Mouse (Mus musculus): ENCODE measurements around the gene Klrb1c. TPM values are rescaled to one million over a fixed set of nuclear protein-coding genes. Genes with fewer than 3 reads are reported as not detected.
"Not testable (repeated sequence)": the region's sequence is repeated elsewhere in the genome, so short reads cannot be mapped to it uniquely, and the experiment has no call there.

The Klrb1c gene
- polyA plus RNA-seq, 1 experiment from 2014 or later, result 0.39 TPM

DNA sequence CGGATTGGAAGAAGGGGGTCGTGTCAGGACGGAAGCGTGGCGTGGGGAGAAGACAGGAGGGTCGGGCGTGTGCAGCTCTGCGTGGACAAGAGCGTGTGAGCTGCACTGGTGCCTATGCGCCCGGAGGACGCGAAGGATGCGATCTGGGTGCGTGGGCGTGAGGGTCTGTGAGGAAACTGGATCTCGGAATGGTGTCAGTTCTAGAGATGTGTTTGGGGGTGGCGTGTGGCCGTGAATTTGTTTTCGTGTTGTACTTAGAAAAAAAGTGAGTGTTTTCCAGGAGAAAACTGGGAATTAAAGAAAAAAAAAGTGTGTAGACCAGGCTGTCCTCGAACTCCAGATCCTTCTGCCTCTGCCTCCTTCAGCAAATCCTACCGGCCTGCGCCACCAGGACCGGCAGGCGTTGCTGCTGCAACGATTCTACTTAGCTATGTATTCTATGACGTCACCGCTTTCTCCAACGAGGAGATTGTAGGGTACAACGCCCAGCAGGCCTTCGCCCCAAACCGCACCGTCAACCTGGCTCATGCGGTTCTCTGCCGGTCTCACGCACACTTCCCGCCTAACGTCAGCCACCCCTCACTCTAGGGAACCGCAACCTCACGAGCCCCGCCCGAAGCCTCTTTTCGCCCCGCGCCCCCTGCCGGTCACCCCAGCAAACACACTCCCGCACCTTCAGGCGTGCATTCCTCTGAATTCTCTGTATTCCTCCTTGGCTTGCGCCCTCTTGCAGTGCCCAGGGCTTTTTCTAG lies 10.3 kb upstream of the Klrb1c start:
- not testable (repeated sequence) for H3K27me3 ChIP-seq (ENCODE audit: control insufficient read depth, insufficient read depth, low read length); H3K9me3 ChIP-seq (replicated peaks; ENCODE audit: control insufficient read depth, low read length); H3K36me3 ChIP-seq (ENCODE audit: control insufficient read depth, insufficient read depth); H3K4me1 ChIP-seq (ENCODE audit: control insufficient read depth, insufficient read depth, low read length)
- H3K27ac ChIP-seq (ENCODE audit: low read length), result peak overlapping the region; percentile 87
- peak overlapping the region; percentile 80 for H3K9ac ChIP-seq (ENCODE audit: low read length)
- WGBS, result under 1% methylated on average over 49 of the region's 49 CpGs
- H3K4me3 ChIP-seq (ENCODE audit: low read length), result peak overlapping the region; percentile 74
- peak; percentile 54 for ATAC-seq (replicated peaks; ENCODE audit: extremely low read depth, insufficient read depth, low FRiP score)
- peak overlapping the region; percentile 66 for H3K4me2 ChIP-seq (ENCODE audit: low read depth, low read length)

DNA sequence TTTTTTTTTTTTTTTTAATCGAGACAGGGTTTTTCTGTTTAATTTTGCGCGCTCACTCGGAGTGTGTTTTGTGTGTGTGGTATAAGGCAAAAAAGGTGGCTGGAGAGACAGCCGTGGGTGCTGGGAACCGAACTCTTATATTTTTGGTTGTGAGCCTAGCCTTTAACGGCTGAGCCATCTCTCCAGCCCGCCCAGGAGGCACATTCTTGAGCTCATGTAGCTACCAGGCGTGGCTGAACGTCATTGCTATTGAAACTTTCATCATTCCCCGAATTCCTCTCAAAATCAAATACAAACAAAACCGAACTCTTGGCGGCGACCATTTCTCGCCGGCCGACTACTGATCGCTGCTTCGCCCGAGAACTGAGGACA lies 9.7 kb upstream of the Klrb1c start:
- not testable (repeated sequence) for H3K36me3 ChIP-seq (ENCODE audit: control insufficient read depth, insufficient read depth); H3K9me3 ChIP-seq (replicated peaks; ENCODE audit: control insufficient read depth, low read length); H3K4me1 ChIP-seq (ENCODE audit: control insufficient read depth, insufficient read depth, low read length); H3K27me3 ChIP-seq (ENCODE audit: control insufficient read depth, insufficient read depth, low read length)
- Histone ChIP-seq H3K4me3 (ENCODE audit: low read length) (peak overlapping the region; percentile 74), H3K9ac (ENCODE audit: low read length) (peak overlapping the region; percentile 80), H3K4me2 (ENCODE audit: low read depth, low read length) (peak overlapping the region; percentile 59), H3K27ac (ENCODE audit: low read length) (peak overlapping the region; percentile 87)
- WGBS, result under 1% methylated on average over 20 of the region's 20 CpGs
- peak; percentile 39 for ATAC-seq (replicated peaks; ENCODE audit: extremely low read depth, insufficient read depth, low FRiP score)

- H3K27me3 ChIP-seq (ENCODE audit: control insufficient read depth, insufficient read depth, low read length), result no peaks in the 10 kb centered on the region
- H3K27ac ChIP-seq (ENCODE audit: low read length), result peak overlapping the region; percentile 3; the same call in 1 of the 2 replicates
- H3K36me3 ChIP-seq (ENCODE audit: control insufficient read depth, insufficient read depth), result no peaks in the 10 kb centered on the region
- WGBS, result 18% methylated on average over 15 of the region's 15 CpGs
- no peaks in the 10 kb centered on the region for H3K9me3 ChIP-seq (replicated peaks; ENCODE audit: control insufficient read depth, low read length)
- H3K4me3 ChIP-seq (ENCODE audit: low read length), result peak overlapping the region; percentile 74
- no peak for ATAC-seq (replicated peaks; ENCODE audit: extremely low read depth, insufficient read depth, low FRiP score)
- peaks cover 9% of the 10 kb centered on the region for H3K4me1 ChIP-seq (ENCODE audit: control insufficient read depth, insufficient read depth, low read length)
- peak overlapping the region; percentile 52 for H3K9ac ChIP-seq (ENCODE audit: low read length)
- H3K4me2 ChIP-seq (ENCODE audit: low read depth, low read length), result peak overlapping the region; percentile 59
These were observed 9.1 kb upstream of the Klrb1c start for GRCm38 (mm10) chr6:128797936-128798771.

- Histone ChIP-seq H3K9me3 (replicated peaks; ENCODE audit: control insufficient read depth, low read length) (no peaks in the 10 kb centered on the region), H3K36me3 (ENCODE audit: control insufficient read depth, insufficient read depth) (no peaks in the 10 kb centered on the region), H3K27me3 (ENCODE audit: control insufficient read depth, insufficient read depth, low read length) (no peaks in the 10 kb centered on the region), H3K4me3 (ENCODE audit: low read length) (no peak overlapping the region), H3K9ac (ENCODE audit: low read length) (no peak overlapping the region), H3K27ac (ENCODE audit: low read length) (no peak overlapping the region), H3K4me2 (ENCODE audit: low read depth, low read length) (peak overlapping the region; percentile 59; the same call in 1 of the 2 replicates), H3K4me1 (ENCODE audit: control insufficient read depth, insufficient read depth, low read length) (peaks cover 9% of the 10 kb centered on the region)
- ATAC-seq (replicated peaks; ENCODE audit: extremely low read depth, insufficient read depth, low FRiP score), result no peak
- WGBS, result 72% methylated on average over 12 of the region's 12 CpGs
These were observed 8.3 kb upstream of the Klrb1c start for GRCm38 (mm10) chr6:128797185-128797905.

- H3K27ac ChIP-seq (ENCODE audit: low read length), result peak overlapping the region; percentile 28; the same call in 1 of the 2 replicates
- no peaks in the 10 kb centered on the region for H3K27me3 ChIP-seq (ENCODE audit: control insufficient read depth, insufficient read depth, low read length)
- ATAC-seq (replicated peaks; ENCODE audit: extremely low read depth, insufficient read depth, low FRiP score), result no peak
- H3K36me3 ChIP-seq (ENCODE audit: control insufficient read depth, insufficient read depth), result no peaks in the 10 kb centered on the region
- no peak overlapping the region for H3K9ac ChIP-seq (ENCODE audit: low read length)
- H3K4me3 ChIP-seq (ENCODE audit: low read length), result no peak overlapping the region
- 68% methylated on average over 8 of the region's 8 CpGs for WGBS
- H3K9me3 ChIP-seq (replicated peaks; ENCODE audit: control insufficient read depth, low read length), result no peaks in the 10 kb centered on the region
- no peak overlapping the region for H3K4me2 ChIP-seq (ENCODE audit: low read depth, low read length)
- H3K4me1 ChIP-seq (ENCODE audit: control insufficient read depth, insufficient read depth, low read length), result peaks cover 9% of the 10 kb centered on the region
These were observed 7.4 kb upstream of the Klrb1c start for GRCm38 (mm10) chr6:128796321-128796955.

DNA sequence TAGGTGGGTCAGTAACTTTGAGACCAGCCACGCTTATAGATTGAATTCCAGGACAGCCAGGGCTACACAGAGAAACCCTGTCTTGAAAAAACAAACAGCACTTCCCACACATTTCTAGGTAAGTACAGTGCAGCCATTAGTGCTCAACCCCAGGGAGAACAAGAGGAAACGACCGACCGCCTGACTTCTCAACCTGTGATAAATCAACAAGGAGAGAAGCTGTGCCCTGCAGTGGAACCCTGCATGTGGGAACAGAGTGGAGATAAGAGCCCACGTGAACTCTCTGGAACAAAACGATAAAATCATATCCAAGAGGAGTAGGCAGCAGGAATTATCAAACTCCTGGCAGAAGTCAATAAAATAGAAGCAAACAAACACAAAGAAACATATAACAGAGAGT lies 4.7 kb upstream of the Klrb1c start:
- H3K36me3 ChIP-seq (ENCODE audit: control insufficient read depth, insufficient read depth), result no peaks in the 10 kb centered on the region
- H3K27ac ChIP-seq (ENCODE audit: low read length), result no peak overlapping the region
- no peak overlapping the region for H3K4me2 ChIP-seq (ENCODE audit: low read depth, low read length)
- H3K9ac ChIP-seq (ENCODE audit: low read length), result no peak overlapping the region
- H3K4me1 ChIP-seq (ENCODE audit: control insufficient read depth, insufficient read depth, low read length), result peaks cover 6% of the 10 kb centered on the region
- ATAC-seq (replicated peaks; ENCODE audit: extremely low read depth, insufficient read depth, low FRiP score), result no peak
- H3K4me3 ChIP-seq (ENCODE audit: low read length), result no peak overlapping the region
- H3K27me3 ChIP-seq (ENCODE audit: control insufficient read depth, insufficient read depth, low read length), result no peaks in the 10 kb centered on the region
- H3K9me3 ChIP-seq (replicated peaks; ENCODE audit: control insufficient read depth, low read length), result no peaks in the 10 kb centered on the region
- 15% methylated on average over 6 of the region's 6 CpGs for WGBS

DNA sequence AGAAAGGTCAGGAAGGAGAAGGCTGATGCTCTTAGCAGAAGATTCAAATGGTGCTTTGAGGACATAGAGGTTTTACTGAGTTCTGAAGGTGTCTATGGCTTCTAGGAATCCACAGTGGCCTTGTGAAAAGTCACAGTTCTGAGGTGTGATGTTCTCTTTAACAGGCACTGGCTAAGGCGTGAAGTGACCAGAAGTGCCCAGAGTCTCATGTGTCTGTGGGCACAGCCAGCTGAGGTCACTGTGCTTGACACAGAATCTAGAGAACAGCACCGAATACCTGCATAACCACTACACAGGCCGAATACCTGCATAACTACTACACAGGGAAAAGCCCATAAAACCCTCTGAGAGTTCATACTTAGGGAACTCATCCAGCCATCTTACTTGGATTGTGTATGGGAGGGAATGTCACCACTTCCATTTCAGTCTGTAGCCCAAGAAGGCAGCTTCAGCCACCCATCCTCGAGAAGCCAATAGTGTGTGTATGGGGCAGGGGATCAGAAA lies 1.5 kb upstream of the Klrb1c start:
- WGBS, result 81% methylated on average over 4 of the region's 4 CpGs
- H3K27me3 ChIP-seq (ENCODE audit: control insufficient read depth, insufficient read depth, low read length); H3K4me1 ChIP-seq (ENCODE audit: control insufficient read depth, insufficient read depth, low read length); H3K4me2 ChIP-seq (ENCODE audit: low read depth, low read length); H3K9me3 ChIP-seq (replicated peaks; ENCODE audit: control insufficient read depth, low read length); H3K9ac ChIP-seq (ENCODE audit: low read length); ATAC-seq (replicated peaks; ENCODE audit: extremely low read depth, insufficient read depth, low FRiP score); H3K4me3 ChIP-seq (ENCODE audit: low read length); H3K27ac ChIP-seq (ENCODE audit: low read length); H3K36me3 ChIP-seq (ENCODE audit: control insufficient read depth, insufficient read depth): not testable (repeated sequence)

DNA sequence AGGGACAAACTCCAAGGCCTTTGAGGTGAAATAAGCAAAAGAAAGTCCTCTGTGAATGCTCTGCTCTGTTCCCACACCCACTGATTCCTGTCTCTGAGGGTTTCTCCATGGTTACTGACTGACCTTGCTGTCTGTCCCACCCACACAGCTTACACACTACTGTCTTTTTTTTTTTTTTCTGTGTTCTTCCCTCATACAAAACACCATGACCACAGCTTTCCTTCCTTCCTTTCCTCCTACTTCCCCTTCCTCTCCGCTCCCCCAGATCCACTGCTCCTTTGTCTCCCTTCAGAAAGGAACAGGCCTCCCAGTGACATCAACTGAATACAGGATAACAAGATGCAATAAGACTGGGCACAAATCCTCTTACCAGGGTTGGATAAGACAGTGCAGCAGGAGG lies 498 bp downstream of the Klrb1c start:
- 83% methylated on average over 1 of the region's 1 CpGs for WGBS

More for the DNA sequence above, 498 bp downstream of the Klrb1c start:
- Histone ChIP-seq H3K4me3 (ENCODE audit: low read length) (no peak overlapping the region), H3K9me3 (replicated peaks; ENCODE audit: control insufficient read depth, low read length) (no peaks in the 10 kb centered on the region), H3K4me1 (ENCODE audit: control insufficient read depth, insufficient read depth, low read length) (no peaks in the 10 kb centered on the region; the same call in 1 of the 2 replicates), H3K27me3 (ENCODE audit: control insufficient read depth, insufficient read depth, low read length) (no peaks in the 10 kb centered on the region), H3K36me3 (ENCODE audit: control insufficient read depth, insufficient read depth) (no peaks in the 10 kb centered on the region), H3K9ac (ENCODE audit: low read length) (no peak overlapping the region), H3K27ac (ENCODE audit: low read length) (no peak overlapping the region), H3K4me2 (ENCODE audit: low read depth, low read length) (no peak overlapping the region)
- ATAC-seq (replicated peaks; ENCODE audit: extremely low read depth, insufficient read depth, low FRiP score), result no peak
